Mouse (Mus musculus): ENCODE measurements at regions not wholly inside any gene's neighbourhood (a gene's known extent, or its start where the extent isn't known, plus 50 kb on each side); places are given as distances from the start of the nearest gene placed in this dataset.

DNA sequence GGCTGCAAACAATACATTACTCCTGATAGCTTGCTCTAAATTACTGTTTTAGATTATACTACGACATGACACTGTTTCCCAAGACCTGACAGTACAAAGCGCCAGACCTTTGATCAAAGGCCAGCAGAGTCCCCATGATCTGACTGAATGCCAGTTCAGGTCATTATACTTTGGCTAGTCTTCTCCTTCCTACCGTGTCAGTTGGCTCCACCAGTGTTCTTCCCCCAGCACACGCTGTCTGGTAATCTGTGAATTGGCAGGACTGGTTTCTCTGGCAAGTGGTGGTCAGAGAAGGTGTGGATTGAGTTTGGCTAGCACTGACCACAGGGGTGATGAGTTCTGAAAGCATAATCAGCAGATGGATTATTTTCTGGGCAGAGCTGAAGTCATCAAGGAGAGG lies 93.1 kb upstream of the Barx2 start:
- no peaks in the 10 kb centered on the region for H3K36me3 ChIP-seq
- H3K4me2 ChIP-seq = no peak overlapping the region
- H3K4me1 ChIP-seq (replicated peaks) = peaks cover 5% of the 10 kb centered on the region
- no peak for ATAC-seq (ENCODE audit: insufficient number of reproducible peaks, low FRiP score)
- H3K4me3 ChIP-seq = no peak overlapping the region
- no peak overlapping the region for H3K27ac ChIP-seq (ENCODE audit: poor library complexity, severe bottlenecking)
- H3K27me3 ChIP-seq (replicated peaks) = no peaks in the 10 kb centered on the region
- WGBS = 51% methylated on average over 4 of the region's 4 CpGs
- H3K9ac ChIP-seq = no peak overlapping the region
- no peaks in the 10 kb centered on the region for H3K9me3 ChIP-seq (replicated peaks)

- WGBS = 40% methylated on average over 11 of the region's 11 CpGs
- no peaks in the 10 kb centered on the region for H3K36me3 ChIP-seq
- no peak overlapping the region for H3K9ac ChIP-seq
- H3K4me1 ChIP-seq (replicated peaks) = peaks cover 10% of the 10 kb centered on the region; the same call in 1 of the 2 replicates
- H3K4me2 ChIP-seq = no peak overlapping the region
- no peak overlapping the region for H3K27ac ChIP-seq (ENCODE audit: poor library complexity, severe bottlenecking)
- 0 out of 2 replicates have a peak, but pooled peaks cover 4% of the 10 kb centered on the region for H3K9me3 ChIP-seq (replicated peaks)
- no peak for ATAC-seq (ENCODE audit: insufficient number of reproducible peaks, low FRiP score)
- H3K27me3 ChIP-seq (replicated peaks) = no peaks in the 10 kb centered on the region
- H3K4me3 ChIP-seq = no peak overlapping the region
These were observed 97.9 kb upstream of the Barx2 start for GRCm38 (mm10) chr9:32010953-32011770.

DNA sequence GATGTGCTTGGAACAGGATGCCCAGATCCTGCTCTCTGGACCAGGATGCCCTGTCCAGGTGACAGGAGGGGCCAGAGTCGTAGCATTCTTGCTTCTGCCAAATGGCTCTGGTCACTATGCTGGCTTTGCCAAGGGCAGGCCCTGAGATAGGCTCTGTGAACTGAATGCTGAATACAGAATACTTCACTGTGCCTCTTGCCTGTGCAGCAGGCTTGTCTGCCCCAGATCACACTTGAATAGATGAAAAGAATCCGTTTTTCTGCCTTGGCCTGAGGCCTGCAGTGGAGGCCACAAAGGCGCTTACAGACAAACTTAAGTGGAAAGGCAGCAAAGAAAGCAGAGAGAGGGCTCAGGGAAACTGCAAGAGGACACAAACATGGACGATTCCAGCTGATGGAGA lies 99.7 kb upstream of the Arhgap32 start:
- Histone ChIP-seq H3K27me3 (replicated peaks) (no peaks in the 10 kb centered on the region), H3K9me3 (replicated peaks) (0 out of 2 replicates have a peak, but pooled peaks cover 4% of the 10 kb centered on the region), H3K9ac (no peak overlapping the region), H3K4me3 (no peak overlapping the region), H3K36me3 (no peaks in the 10 kb centered on the region), H3K27ac (ENCODE audit: poor library complexity, severe bottlenecking) (no peak overlapping the region), H3K4me2 (no peak overlapping the region), H3K4me1 (replicated peaks) (peaks cover 19% of the 10 kb centered on the region)
- no peak for ATAC-seq (ENCODE audit: insufficient number of reproducible peaks, low FRiP score)
- WGBS = 53% methylated on average over 4 of the region's 4 CpGs

DNA sequence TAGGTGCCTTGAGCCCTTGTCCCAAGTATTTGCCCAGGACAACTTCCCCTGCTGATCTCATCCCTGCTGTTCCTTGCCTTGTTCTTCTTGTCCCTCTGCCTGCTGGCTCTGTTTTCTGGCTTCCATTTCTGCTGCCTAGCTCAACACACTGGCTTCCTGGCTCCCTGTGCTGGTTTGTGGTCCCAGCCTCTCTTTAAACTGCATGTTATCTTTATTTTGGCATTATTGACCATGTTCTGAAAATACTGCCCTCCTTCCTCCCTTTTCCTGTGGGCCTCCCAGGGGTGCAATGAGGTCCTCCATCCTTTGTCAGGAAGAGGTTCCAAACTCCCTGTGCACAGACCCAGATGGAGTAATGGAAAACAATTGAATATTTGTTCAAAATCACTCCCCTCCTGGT lies 97.9 kb upstream of the Arhgap32 start:
- no peaks in the 10 kb centered on the region for H3K36me3 ChIP-seq
- no peak overlapping the region for H3K9ac ChIP-seq
- H3K4me3 ChIP-seq = no peak overlapping the region
- no peak overlapping the region for H3K4me2 ChIP-seq
- H3K27me3 ChIP-seq (replicated peaks) = no peaks in the 10 kb centered on the region
- no peak overlapping the region for H3K27ac ChIP-seq (ENCODE audit: poor library complexity, severe bottlenecking)
- H3K4me1 ChIP-seq (replicated peaks) = peaks cover 21% of the 10 kb centered on the region
- 0 out of 2 replicates have a peak, but pooled peaks cover 4% of the 10 kb centered on the region for H3K9me3 ChIP-seq (replicated peaks)
- no peak for ATAC-seq (ENCODE audit: insufficient number of reproducible peaks, low FRiP score)

DNA sequence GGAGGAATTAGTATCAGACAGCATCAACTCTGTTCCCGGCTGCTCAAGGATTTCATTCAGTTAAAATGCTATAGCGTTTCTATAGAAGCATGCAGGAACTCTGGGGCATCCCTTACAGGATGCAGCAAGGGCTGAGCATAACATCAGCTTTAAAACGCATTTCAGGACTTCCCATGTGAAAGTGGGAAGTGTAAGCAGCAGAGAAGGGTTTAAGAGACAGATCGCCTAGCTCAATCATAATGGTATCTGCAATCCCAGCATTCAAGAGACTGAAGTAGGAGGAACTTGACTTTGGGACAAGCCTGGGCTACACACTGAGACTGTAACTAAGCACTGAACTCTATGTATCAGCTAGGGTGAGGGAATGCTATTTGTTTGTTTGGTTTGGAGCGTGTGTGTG lies 96.2 kb upstream of the Arhgap32 start:
- no peak for ATAC-seq (ENCODE audit: insufficient number of reproducible peaks, low FRiP score)
- 78% methylated on average over 5 of the region's 5 CpGs for WGBS

GRCm38 (mm10) chr9:32020942-32021731 lies 94.8 kb upstream of the Arhgap32 start:
- 32% methylated on average over 13 of the region's 13 CpGs for WGBS
- no peak for ATAC-seq (ENCODE audit: insufficient number of reproducible peaks, low FRiP score)
- no peak overlapping the region; the same call in 1 of the 2 replicates for H3K9ac ChIP-seq

More for the DNA sequence above, 96.2 kb upstream of the Arhgap32 start:
- Histone ChIP-seq H3K27me3 (replicated peaks) (no peaks in the 10 kb centered on the region), H3K9ac (no peak overlapping the region), H3K9me3 (replicated peaks) (no peaks in the 10 kb centered on the region), H3K4me1 (replicated peaks) (peaks cover 24% of the 10 kb centered on the region), H3K4me2 (no peak overlapping the region), H3K36me3 (no peaks in the 10 kb centered on the region), H3K4me3 (no peak overlapping the region), H3K27ac (ENCODE audit: poor library complexity, severe bottlenecking) (no peak overlapping the region)

GRCm38 (mm10) chr9:32021755-32022154 lies 94.2 kb upstream of the Arhgap32 start:
- Histone ChIP-seq H3K36me3 (no peaks in the 10 kb centered on the region), H3K27ac (ENCODE audit: poor library complexity, severe bottlenecking) (peak overlapping the region; percentile 50; the same call in 1 of the 2 replicates), H3K9ac (no peak overlapping the region), H3K4me3 (no peak overlapping the region), H3K27me3 (replicated peaks) (no peaks in the 10 kb centered on the region), H3K4me2 (no peak overlapping the region), H3K4me1 (replicated peaks) (peaks cover 21% of the 10 kb centered on the region), H3K9me3 (replicated peaks) (no peaks in the 10 kb centered on the region)
- no peak for ATAC-seq (ENCODE audit: insufficient number of reproducible peaks, low FRiP score)
- 38% methylated on average over 3 of the region's 3 CpGs for WGBS

More at GRCm38 (mm10) chr9:32020942-32021731, 94.8 kb upstream of the Arhgap32 start:
- H3K36me3 ChIP-seq = no peaks in the 10 kb centered on the region
- no peak overlapping the region for H3K4me3 ChIP-seq
- H3K4me2 ChIP-seq = no peak overlapping the region
- peaks cover 27% of the 10 kb centered on the region for H3K4me1 ChIP-seq (replicated peaks)
- peak overlapping the region; percentile 50 for H3K27ac ChIP-seq (ENCODE audit: poor library complexity, severe bottlenecking)
- no peaks in the 10 kb centered on the region for H3K27me3 ChIP-seq (replicated peaks)
- H3K9me3 ChIP-seq (replicated peaks) = no peaks in the 10 kb centered on the region

- no peak for ATAC-seq (ENCODE audit: insufficient number of reproducible peaks, low FRiP score)
- H3K27me3 ChIP-seq (replicated peaks) = no peaks in the 10 kb centered on the region
- WGBS = 87% methylated on average over 10 of the region's 10 CpGs
- H3K4me2 ChIP-seq = no peak overlapping the region
- H3K9me3 ChIP-seq (replicated peaks) = no peaks in the 10 kb centered on the region
- no peak overlapping the region for H3K4me3 ChIP-seq
- H3K9ac ChIP-seq = no peak overlapping the region
- no peak overlapping the region for H3K27ac ChIP-seq (ENCODE audit: poor library complexity, severe bottlenecking)
- peaks cover 25% of the 10 kb centered on the region for H3K4me1 ChIP-seq (replicated peaks)
- H3K36me3 ChIP-seq = no peaks in the 10 kb centered on the region
These were observed 92.9 kb upstream of the Arhgap32 start for GRCm38 (mm10) chr9:32022996-32023395.

GRCm38 (mm10) chr9:32024767-32025166 lies 91.2 kb upstream of the Arhgap32 start:
- 61% methylated on average over 5 of the region's 5 CpGs for WGBS
- H3K4me1 ChIP-seq (replicated peaks) = peaks cover 42% of the 10 kb centered on the region
- no peak overlapping the region for H3K27ac ChIP-seq (ENCODE audit: poor library complexity, severe bottlenecking)
- H3K9me3 ChIP-seq (replicated peaks) = no peaks in the 10 kb centered on the region
- H3K27me3 ChIP-seq (replicated peaks) = no peaks in the 10 kb centered on the region
- H3K4me3 ChIP-seq = no peak overlapping the region
- H3K9ac ChIP-seq = no peak overlapping the region
- ATAC-seq (ENCODE audit: insufficient number of reproducible peaks, low FRiP score) = no peak
- no peak overlapping the region for H3K4me2 ChIP-seq
- H3K36me3 ChIP-seq = no peaks in the 10 kb centered on the region

DNA sequence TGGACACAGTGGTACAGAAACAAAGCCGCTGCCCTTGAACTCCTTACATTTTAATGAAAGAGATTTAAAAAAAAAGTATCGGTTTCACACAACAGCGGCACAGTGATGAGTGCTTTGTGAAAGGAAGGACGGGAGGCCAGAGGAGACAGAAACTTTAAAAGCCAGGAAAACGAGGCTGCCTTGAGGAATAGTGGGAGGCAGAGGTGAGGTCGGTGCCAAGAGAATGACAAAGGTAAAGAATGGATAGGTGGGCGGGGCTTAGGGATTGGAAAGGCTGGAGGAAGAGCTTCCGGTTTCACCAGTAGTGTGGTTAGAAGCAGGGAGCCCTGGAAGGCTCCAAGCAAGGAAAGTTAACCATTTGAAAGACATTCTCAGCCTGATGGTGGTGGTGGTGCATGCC lies 88.0 kb upstream of the Arhgap32 start:
- no peak for ATAC-seq (ENCODE audit: insufficient number of reproducible peaks, low FRiP score)
- no peak overlapping the region for H3K9ac ChIP-seq
- no peaks in the 10 kb centered on the region for H3K9me3 ChIP-seq (replicated peaks)
- no peaks in the 10 kb centered on the region for H3K27me3 ChIP-seq (replicated peaks)
- no peak overlapping the region for H3K4me2 ChIP-seq
- H3K4me3 ChIP-seq = no peak overlapping the region
- H3K36me3 ChIP-seq = no peaks in the 10 kb centered on the region
- no peak overlapping the region for H3K27ac ChIP-seq (ENCODE audit: poor library complexity, severe bottlenecking)
- 35% methylated on average over 8 of the region's 8 CpGs for WGBS
- H3K4me1 ChIP-seq (replicated peaks) = peaks cover 40% of the 10 kb centered on the region

DNA sequence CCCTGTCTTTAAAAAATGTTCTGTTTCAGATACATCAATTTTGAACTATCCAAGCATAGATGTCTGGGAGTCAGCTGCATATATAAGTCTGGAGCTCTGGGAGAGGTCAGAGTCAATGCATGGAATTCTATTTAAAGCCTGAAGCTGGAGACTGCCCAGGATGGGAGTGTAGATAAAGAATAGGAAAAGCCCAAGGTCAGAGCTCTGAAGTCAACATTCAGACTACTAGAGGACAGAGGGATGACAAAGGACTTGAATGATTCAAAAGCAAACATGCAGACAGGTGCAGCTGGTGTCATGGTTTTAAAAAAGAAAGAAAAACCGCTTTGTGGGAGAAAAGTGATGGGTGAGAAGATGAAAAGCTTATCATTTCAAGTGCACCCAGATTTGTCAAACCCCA lies 86.9 kb upstream of the Arhgap32 start:
- Histone ChIP-seq H3K4me1 (replicated peaks) (peaks cover 50% of the 10 kb centered on the region), H3K4me2 (no peak overlapping the region), H3K4me3 (no peak overlapping the region), H3K27me3 (replicated peaks) (no peaks in the 10 kb centered on the region), H3K27ac (ENCODE audit: poor library complexity, severe bottlenecking) (peak overlapping the region; percentile 44; the same call in 1 of the 2 replicates), H3K36me3 (no peaks in the 10 kb centered on the region), H3K9ac (no peak overlapping the region), H3K9me3 (replicated peaks) (no peaks in the 10 kb centered on the region)
- ATAC-seq (ENCODE audit: insufficient number of reproducible peaks, low FRiP score) = no peak
- 72% methylated on average over 1 of the region's 1 CpGs for WGBS

Measured in heart, embryonic 12.5 days (tissue).